Mouse (Mus musculus) bone marrow macrophage, adult 2 months (primary cell): ENCODE results near the gene Sgpp2.

Experiments
- CTCF ChIP-seq: IDR thresholded peaks from 2 replicates; pipeline ENCODE4 v1.5.1; 2012; ENCODE audit warnings: low read depth, mild to moderate bottlenecking, low read length, moderate library complexity
- POLR2A ChIP-seq: IDR thresholded peaks from 2 replicates; pipeline ENCODE4 v1.6.1; 2012; ENCODE audit warnings: mild to moderate bottlenecking, low read depth, low read length, borderline replicate concordance

- no peak for TF ChIP-seq POLR2A
- no peak for TF ChIP-seq CTCF
These were observed 17.7 kb upstream of the Sgpp2 start for GRCm38 (mm10) chr1:78292397-78292796.
